Mouse (Mus musculus): ENCODE data around the gene S100a7a.

GRCm38 (mm10) chr3:90617586-90617985, 36.2 kb upstream of the S100a7a start:
- no peak for TF ChIP-seq POLR2A (IDR thresholded peaks at IDR 0.05; ENCODE audit: control insufficient read depth, low read depth, low read length)
- no peak for TF ChIP-seq CTCF (IDR thresholded peaks at IDR 0.05; ENCODE audit: control insufficient read depth, insufficient read depth, insufficient replicate concordance, low read depth, low read length)

Measured in testis, adult 2 months (tissue).